Mouse (Mus musculus): ENCODE data around the gene Dctn1. TPM values are rescaled to one million over a fixed set of nuclear protein-coding genes. Genes with fewer than 3 reads are reported as not detected.

Gene Dctn1
- 129 and 141 TPM in 2 replicates for polyA plus RNA-seq (2015; fragmentation: Nextera tagmentation; extraction: Ambion mirVana)

DNA sequence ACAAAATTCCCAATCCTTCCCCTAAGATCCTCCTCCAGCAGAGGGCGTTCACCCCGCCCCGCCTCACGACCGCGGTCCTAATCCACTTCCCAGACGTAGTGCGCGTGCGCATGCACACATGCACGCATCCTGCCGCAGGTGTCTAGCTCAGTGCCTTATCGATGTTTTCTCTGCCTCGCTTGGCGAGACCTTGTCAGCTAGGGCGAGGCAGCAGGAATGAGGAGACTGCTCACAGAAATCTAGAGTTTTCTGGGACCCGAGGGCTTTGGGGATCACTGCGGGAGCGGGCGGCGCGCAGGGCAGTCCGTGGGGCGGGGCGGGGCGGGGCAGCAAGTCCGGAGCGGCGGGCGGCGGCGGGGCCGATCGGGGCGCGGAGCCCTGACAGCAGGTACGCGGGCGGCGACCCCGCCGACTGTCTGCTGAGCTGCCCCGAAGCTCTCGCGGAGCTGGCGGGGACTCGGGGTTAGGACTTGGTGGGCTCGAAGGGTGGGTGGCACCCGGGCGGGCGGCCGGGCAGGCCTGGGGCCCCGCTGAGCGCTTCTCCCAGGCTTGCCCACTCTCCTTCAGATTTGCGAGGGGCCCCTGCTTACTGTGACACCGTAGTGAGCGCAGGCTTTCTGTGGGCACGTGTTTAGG is at the start of gene Dctn1:
TSS of gene Dctn1 (plus strand) at position 314 of the 636 bp plus-strand sequence.

DNA sequence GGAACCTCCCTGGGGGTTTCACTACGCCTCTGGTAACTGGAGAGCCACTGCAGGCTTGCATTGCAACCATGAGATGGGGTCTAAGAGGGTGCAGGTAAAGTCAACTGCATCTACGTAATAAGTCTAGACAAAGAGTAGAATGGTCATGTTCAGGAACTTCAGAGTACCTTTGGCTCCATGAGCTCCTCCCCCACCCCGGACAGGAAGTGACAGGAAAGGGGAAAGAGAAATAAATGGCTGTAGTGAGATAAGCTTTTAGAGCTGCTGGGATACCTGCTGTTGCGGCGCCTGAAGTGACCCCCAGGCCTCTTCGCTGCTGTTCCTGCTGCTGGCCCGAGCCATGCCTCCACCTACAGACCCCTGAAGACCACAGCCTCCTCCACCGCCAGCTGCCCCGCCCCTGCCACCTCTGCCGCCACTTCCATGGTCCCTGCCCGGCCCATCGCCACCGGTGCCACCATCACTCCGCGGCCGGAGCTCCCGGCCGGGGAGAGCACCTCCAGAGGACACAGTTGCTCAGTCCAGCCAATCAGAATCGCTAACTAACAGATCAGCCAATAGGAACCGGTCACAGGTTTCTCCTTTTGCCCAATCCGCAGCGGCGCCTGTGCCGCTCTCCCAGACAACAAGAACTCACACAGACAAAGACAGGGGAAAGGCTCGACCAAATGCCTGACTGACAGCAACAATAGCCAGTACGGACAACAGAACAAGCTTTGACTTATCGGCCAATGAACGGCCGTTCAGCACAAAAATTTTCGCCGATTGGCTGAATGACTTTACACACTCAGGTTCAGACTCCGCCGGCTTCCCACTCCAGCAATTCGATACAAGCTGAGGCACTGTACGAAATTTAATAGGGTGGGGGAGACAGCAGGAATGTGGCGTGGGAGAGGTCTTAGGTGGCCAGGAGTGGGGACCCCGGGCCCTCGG is 44.5 kb upstream of the Dctn1 start, which contains the start of gene Wbp1:
TSS of gene Wbp1 (minus strand) at position 630 of the 933 bp plus-strand sequence.

DNA sequence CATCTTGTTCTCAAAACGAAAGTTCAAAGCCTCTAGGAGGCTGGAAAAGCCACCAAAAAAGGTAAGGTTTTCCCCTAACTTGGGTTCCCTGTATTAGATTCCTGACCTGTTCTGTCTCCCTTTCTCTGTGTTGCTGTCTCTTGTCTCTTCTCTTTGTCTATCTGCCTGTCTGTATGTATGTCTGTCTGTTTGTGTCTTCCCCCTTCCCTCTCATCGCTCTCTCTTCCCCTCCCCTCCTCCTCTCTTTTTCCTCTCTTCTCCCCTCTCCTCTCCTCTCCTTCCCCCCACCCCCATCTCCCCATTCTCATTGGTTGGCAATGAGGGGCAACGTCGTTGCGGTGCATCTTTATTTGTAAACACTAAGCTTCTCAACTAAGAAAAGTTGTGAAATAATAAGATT is 40.4 kb upstream of the Dctn1 start, which contains the start of gene Ino80b:
TSS of gene Ino80b (minus strand) at position 101 of the 400 bp plus-strand sequence.

DNA sequence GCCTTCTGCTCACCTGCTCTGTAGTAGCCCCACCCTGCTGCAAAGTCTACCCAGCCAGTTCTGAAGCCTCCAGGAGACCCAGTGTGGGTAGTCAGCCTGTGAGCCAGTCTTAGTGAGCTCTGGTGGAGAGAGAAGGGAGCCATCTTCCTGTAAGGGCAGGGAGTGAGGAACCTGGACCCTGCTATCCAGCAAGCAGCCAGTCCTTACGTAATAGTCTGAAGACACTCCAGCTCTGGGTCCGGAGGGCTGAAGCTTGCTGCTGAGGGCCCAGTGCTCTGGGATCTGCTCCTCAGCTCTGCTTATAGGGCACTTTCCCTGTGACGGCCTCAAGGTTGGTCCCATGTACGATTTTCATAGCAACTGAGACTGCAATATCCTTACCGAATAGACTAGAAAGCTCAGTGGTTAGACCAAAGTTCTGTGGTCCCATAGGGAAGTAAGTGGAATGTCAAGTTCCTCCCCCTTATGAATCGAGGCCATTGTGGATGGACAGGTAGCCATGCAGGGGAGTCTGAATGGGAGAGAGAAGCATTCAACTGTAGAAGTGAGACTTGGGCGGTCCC is 30.7 kb upstream of the Dctn1 start, which contains the start of gene Rtkn:
TSS of gene Rtkn (plus strand) at position 513 of the 563 bp plus-strand sequence.

DNA sequence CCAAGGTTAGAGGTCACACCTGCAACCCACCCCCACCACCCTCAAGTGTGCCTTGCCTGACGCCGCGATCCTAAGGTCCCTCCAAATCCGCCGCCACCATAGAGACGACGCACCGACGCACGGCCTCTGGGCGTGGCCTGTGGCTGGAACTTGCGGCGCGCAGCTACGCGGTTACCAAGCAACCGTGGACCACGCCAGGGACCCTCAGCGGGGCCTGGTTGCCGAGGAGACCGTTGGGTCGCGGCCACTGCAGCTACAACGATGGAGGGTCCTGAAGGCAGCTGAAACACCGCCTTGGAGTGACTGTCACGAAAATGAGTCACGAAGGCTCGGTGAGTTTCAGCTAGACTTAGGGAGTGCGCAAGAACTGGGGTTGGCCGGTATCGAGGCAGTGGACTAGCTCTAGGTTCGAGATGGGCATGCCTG is 9.4 kb upstream of the Dctn1 start, which contains the start of the genes Wdr54 and 1700003E16Rik:
TSS of gene Wdr54 (minus strand) at position 139 of the 426 bp plus-strand sequence.
TSS of gene 1700003E16Rik (plus strand) at position 146 of the 426 bp plus-strand sequence.

DNA sequence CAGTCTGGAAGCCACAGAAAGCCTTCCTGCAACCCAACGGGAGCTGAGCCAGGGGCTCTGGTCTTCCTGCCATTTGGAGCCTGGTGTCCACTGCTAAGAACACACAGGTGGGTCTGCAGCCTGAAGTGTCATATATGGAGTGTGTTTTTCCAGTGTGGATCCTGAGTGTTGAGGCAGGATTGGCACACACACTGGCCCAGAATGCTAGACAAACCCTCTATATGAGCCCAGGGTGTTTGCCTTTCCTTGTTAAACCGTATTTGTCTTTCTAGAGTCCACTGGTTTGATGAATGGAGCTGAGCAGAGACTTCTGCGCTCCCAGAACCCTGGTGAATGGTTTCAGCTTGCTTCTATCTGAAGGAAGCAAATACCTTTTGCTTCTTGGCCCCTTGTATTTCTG is 54.1 kb downstream of the Dctn1 start, which contains the start of gene Slc4a5:
TSS of gene Slc4a5 (plus strand) at position 15 of the 400 bp plus-strand sequence.

Other genes starting within 250 kb of the Dctn1 start
- 21.0 and 21.4 TPM in 2 replicates for gene Sema4f, start 226.2 kb upstream of the Dctn1 start, polyA plus RNA-seq (2015; fragmentation: Nextera tagmentation; extraction: Ambion mirVana)
- 0.10 TPM in 1 of 2 replicates, not detected in the other for gene M1ap, start 219.0 kb upstream of the Dctn1 start, polyA plus RNA-seq (2015; fragmentation: Nextera tagmentation; extraction: Ambion mirVana)
- gene Dok1, start 132.4 kb upstream of the Dctn1 start, polyA plus RNA-seq (2015; fragmentation: Nextera tagmentation; extraction: Ambion mirVana): 3.8 and 4.3 TPM in 2 replicates
- gene Loxl3, start 131.7 kb upstream of the Dctn1 start, polyA plus RNA-seq (2015; fragmentation: Nextera tagmentation; extraction: Ambion mirVana): 4.6 and 7.2 TPM in 2 replicates
- 144 and 154 TPM in 2 replicates for gene Aup1, start 111.4 kb upstream of the Dctn1 start, polyA plus RNA-seq (2015; fragmentation: Nextera tagmentation; extraction: Ambion mirVana)
- gene Htra2, start 110.6 kb upstream of the Dctn1 start, polyA plus RNA-seq (2015; fragmentation: Nextera tagmentation; extraction: Ambion mirVana): 89.7 and 95.1 TPM in 2 replicates
- gene Dqx1, start 108.1 kb upstream of the Dctn1 start, polyA plus RNA-seq (2015; fragmentation: Nextera tagmentation; extraction: Ambion mirVana): 0.19 and 0.33 TPM in 2 replicates
- gene Tlx2, start 95.6 kb upstream of the Dctn1 start, polyA plus RNA-seq (2015; fragmentation: Nextera tagmentation; extraction: Ambion mirVana): 1.5 TPM in 1 of 2 replicates, not detected in the other
- 34.3 and 37.8 TPM in 2 replicates for gene Pcgf1, start 88.1 kb upstream of the Dctn1 start, polyA plus RNA-seq (2015; fragmentation: Nextera tagmentation; extraction: Ambion mirVana)
- gene Lbx2, start 79.6 kb upstream of the Dctn1 start, polyA plus RNA-seq (2015; fragmentation: Nextera tagmentation; extraction: Ambion mirVana): not detected in 2 replicates
- gene Ccdc142, start 64.3 kb upstream of the Dctn1 start, polyA plus RNA-seq (2015; fragmentation: Nextera tagmentation; extraction: Ambion mirVana): 4.3 and 7.1 TPM in 2 replicates
- 4.7 and 5.3 TPM in 2 replicates for gene Gm42688, start 64.3 kb upstream of the Dctn1 start, polyA plus RNA-seq (2015; fragmentation: Nextera tagmentation; extraction: Ambion mirVana)
- gene Mrpl53, start 56.9 kb upstream of the Dctn1 start, polyA plus RNA-seq (2015; fragmentation: Nextera tagmentation; extraction: Ambion mirVana): 129 and 139 TPM in 2 replicates
- 23.1 and 24.7 TPM in 2 replicates for gene Mogs, start 50.4 kb upstream of the Dctn1 start, polyA plus RNA-seq (2015; fragmentation: Nextera tagmentation; extraction: Ambion mirVana)
- gene Wbp1, start 44.4 kb upstream of the Dctn1 start, polyA plus RNA-seq (2015; fragmentation: Nextera tagmentation; extraction: Ambion mirVana): 82.3 and 104 TPM in 2 replicates
- 13.1 and 14.2 TPM in 2 replicates for gene Ino80b, start 40.5 kb upstream of the Dctn1 start, polyA plus RNA-seq (2015; fragmentation: Nextera tagmentation; extraction: Ambion mirVana)
- gene Rtkn, start 30.5 kb upstream of the Dctn1 start, polyA plus RNA-seq (2015; fragmentation: Nextera tagmentation; extraction: Ambion mirVana): 21.9 and 25.3 TPM in 2 replicates
- gene Wdr54, start 9.5 kb upstream of the Dctn1 start, polyA plus RNA-seq (2015; fragmentation: Nextera tagmentation; extraction: Ambion mirVana): 22.2 and 23.0 TPM in 2 replicates
- gene 1700003E16Rik, start 9.5 kb upstream of the Dctn1 start, polyA plus RNA-seq (2015; fragmentation: Nextera tagmentation; extraction: Ambion mirVana): 13.4 and 14.9 TPM in 2 replicates
- 0.19 and 0.31 TPM in 2 replicates for gene Slc4a5, start 53.9 kb downstream of the Dctn1 start, polyA plus RNA-seq (2015; fragmentation: Nextera tagmentation; extraction: Ambion mirVana)
- 29.1 and 30.6 TPM in 2 replicates for gene Mthfd2, start 160.0 kb downstream of the Dctn1 start, polyA plus RNA-seq (2015; fragmentation: Nextera tagmentation; extraction: Ambion mirVana)
- gene Mob1a, start 160.1 kb downstream of the Dctn1 start, polyA plus RNA-seq (2015; fragmentation: Nextera tagmentation; extraction: Ambion mirVana): 16.4 and 16.8 TPM in 2 replicates
- gene Bola3, start 183.2 kb downstream of the Dctn1 start, polyA plus RNA-seq (2015; fragmentation: Nextera tagmentation; extraction: Ambion mirVana): 84.4 and 102 TPM in 2 replicates

All from neural tube, postnatal 0 days (tissue).